Mouse (Mus musculus) mammary gland, adult 2 months (tissue): Measurements from ENCODE around the gene Cebpa. TPM values are rescaled to one million over a fixed set of nuclear protein-coding genes. Genes with fewer than 3 reads are reported as not detected.

Experiments used
- polyA plus RNA-seq: library from polyadenylated mRNA; depleted of rRNA; stranded (reverse); fragments of >200 nt; gene quantifications from 2 replicates; pipeline ENCODE4 v1.2.3, GENCODE M21; 2012; ENCODE audit warnings: low replicate concordance; rRNA removed

Cebpa gene
- 218 and 1,068 TPM in 2 replicates for polyA plus RNA-seq

DNA sequence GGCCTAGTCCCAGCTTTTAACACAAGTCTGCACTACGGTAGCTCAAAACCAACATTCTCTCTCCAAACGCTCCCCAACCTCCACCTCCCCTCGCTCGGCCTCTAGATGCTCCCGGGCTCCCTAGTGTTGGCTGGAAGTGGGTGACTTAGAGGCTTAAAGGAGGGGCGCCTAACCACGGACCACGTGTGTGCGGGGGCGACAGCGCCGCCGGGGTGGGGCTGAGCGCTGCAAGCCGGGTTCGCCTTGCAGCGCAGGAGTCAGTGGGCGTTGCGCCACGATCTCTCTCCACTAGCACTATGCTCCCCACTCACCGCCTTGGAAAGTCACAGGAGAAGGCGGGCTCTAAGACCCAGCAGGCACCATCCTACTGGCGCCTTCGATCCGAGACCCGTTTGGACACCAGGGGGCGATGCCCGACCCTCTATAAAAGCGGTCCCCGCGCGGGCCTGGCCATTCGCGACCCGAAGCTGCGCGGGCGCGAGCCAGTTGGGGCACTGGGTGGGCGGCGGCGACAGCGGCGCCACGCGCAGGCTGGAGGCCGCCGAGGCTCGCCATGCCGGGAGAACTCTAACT is at the start of gene Cebpa:
TSS of gene Cebpa (plus strand) at position 453 of the 573 bp plus-strand sequence.

Other genes with a start within 250 kb of the Cebpa start
- gene Pepd, start 206.9 kb upstream of the Cebpa start, polyA plus RNA-seq: 203 and 239 TPM in 2 replicates
- gene Cebpg, start 62.7 kb upstream of the Cebpa start, polyA plus RNA-seq: 6.6 and 11.0 TPM in 2 replicates
- 177 and 234 TPM in 2 replicates for gene Slc7a10, start 67.1 kb downstream of the Cebpa start, polyA plus RNA-seq
- gene Lrp3, start 96.2 kb downstream of the Cebpa start, polyA plus RNA-seq: 19.1 and 30.6 TPM in 2 replicates
- gene Gpatch1, start 199.1 kb downstream of the Cebpa start, polyA plus RNA-seq: 3.5 and 4.3 TPM in 2 replicates
- gene Rhpn2, start 214.9 kb downstream of the Cebpa start, polyA plus RNA-seq: 5.1 and 5.3 TPM in 2 replicates